17 mouse cellular contexts compared by ENCODE assay signal in the genomic region with DNA sequence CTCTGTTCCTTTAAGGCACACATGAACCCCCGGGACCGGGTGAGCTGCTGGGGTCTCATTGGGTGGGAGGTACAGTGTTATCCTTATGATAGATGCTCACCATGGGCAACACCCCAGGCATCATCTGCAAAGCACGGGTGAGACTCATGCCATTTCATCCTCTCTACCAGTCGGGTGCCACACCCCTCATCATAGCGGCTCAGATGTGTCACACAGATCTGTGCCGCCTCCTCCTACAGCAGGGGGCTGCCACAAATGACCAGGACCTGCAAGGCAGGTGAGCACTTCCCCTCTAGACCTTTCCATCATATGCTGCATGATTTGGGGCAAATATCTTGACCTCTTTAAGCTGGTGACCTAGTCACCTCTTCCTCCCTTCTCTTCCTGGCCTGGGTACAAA. TPM values are rescaled to one million over a fixed set of nuclear protein-coding genes. Genes with fewer than 3 reads are reported as not detected.
DNase-seq lines count a peak whose midpoint lies in the region; ATAC-seq and TF ChIP-seq lines count a peak whose summit lies in the region.
"Had no signal": no experiment of that assay in that cellular context is flagged by ENCODE, and none has a peak within 500 bp of the region (broad histone marks: within the 10 kb centered on the region; RNA-seq: fewer than 3 reads in every experiment).

No protein-coding gene starts in this region.

- 0 out of 2 replicates have a peak, but pooled peaks have one; percentile 16 for TF ChIP-seq POLR2A in heart, adult 2 months (IDR thresholded peaks at IDR 0.05; ENCODE audit: insufficient read depth, low read depth, low read length)

- H3K9me3 ChIP-seq in heart, embryonic 12.5 days (replicated peaks), result no peaks in the 10 kb centered on the region
- H3K9me3 ChIP-seq in neural tube, embryonic 11.5 days (ENCODE audit: control insufficient read depth, low read length), result no peaks in the 10 kb centered on the region
- H3K9me3 ChIP-seq: embryonic facial prominence, embryonic 12.5 days; forebrain, embryonic 13.5 days; hindbrain, embryonic 10.5 days had no signal

- H3K36me3 ChIP-seq in heart, adult 2 months (ENCODE audit: control insufficient read depth, insufficient read depth, low read length), result no peaks in the 10 kb centered on the region
- H3K36me3 ChIP-seq in heart, embryonic 12.5 days, result no peaks in the 10 kb centered on the region
- no peaks in the 10 kb centered on the region for H3K36me3 ChIP-seq in neural tube, embryonic 11.5 days (ENCODE audit: control insufficient read depth, insufficient read depth, low read length)
- H3K36me3 ChIP-seq: embryonic facial prominence, embryonic 12.5 days; hindbrain, embryonic 10.5 days had no signal

- no peak overlapping the region for H3K27ac ChIP-seq in heart, adult 2 months
- H3K27ac ChIP-seq in heart, embryonic 12.5 days (ENCODE audit: poor library complexity, severe bottlenecking), result no peak overlapping the region
- H3K27ac ChIP-seq in neural tube, embryonic 11.5 days (ENCODE audit: low read depth, low read length), result no peak overlapping the region
- H3K27ac ChIP-seq: embryonic facial prominence, embryonic 12.5 days; forebrain, embryonic 13.5 days; gastrocnemius, adult 2 months; hindbrain, embryonic 10.5 days; hindbrain, embryonic 14.5 days had no signal

- no peak overlapping the region for H3K4me3 ChIP-seq in heart, adult 2 months
- H3K4me3 ChIP-seq in heart, embryonic 12.5 days, result no peak overlapping the region
- no peak overlapping the region for H3K4me3 ChIP-seq in neural tube, embryonic 11.5 days (ENCODE audit: low read depth, low read length)
- H3K4me3 ChIP-seq: embryonic facial prominence, embryonic 12.5 days; forebrain, embryonic 13.5 days; gastrocnemius, adult 2 months; hindbrain, embryonic 10.5 days had no signal

- H3K4me1 ChIP-seq in heart, adult 2 months (ENCODE audit: control insufficient read depth, insufficient read depth, low read length), result peaks cover 5% of the 10 kb centered on the region
- peaks cover 36% of the 10 kb centered on the region for H3K4me1 ChIP-seq in heart, embryonic 12.5 days (replicated peaks)
- peaks cover 9% of the 10 kb centered on the region; the same call in 1 of the 2 replicates for H3K4me1 ChIP-seq in neural tube, embryonic 11.5 days (ENCODE audit: control insufficient read depth, insufficient read depth, low read length)

- no peak for ATAC-seq in cerebellum, adult (ENCODE audit: insufficient number of reproducible peaks, low FRiP score, low TSS enrichment)
- no peak for ATAC-seq in heart, embryonic 12.5 days (ENCODE audit: insufficient number of reproducible peaks, low FRiP score)
- no peak for ATAC-seq in neural tube, embryonic 11.5 days (ENCODE audit: insufficient read depth, low FRiP score, low TSS enrichment)
- ATAC-seq: forebrain, embryonic 13.5 days had no signal

- no peak for TF ChIP-seq CTCF in heart, adult 2 months (IDR thresholded peaks at IDR 0.05)

- 71% methylated on average over 6 of the region's 6 CpGs for WGBS in heart, adult 2 months
- 65% methylated on average over 6 of the region's 6 CpGs for WGBS in heart, embryonic 12.5 days
- WGBS in neural tube, embryonic 11.5 days, result 73% methylated on average over 6 of the region's 6 CpGs

- intact Hi-C loops in heart, adult 2 months (cut with DNase I), result no loop called here

- no peak overlapping the region for H3K9ac ChIP-seq in heart, adult 2 months (ENCODE audit: low read depth, low read length)
- H3K9ac ChIP-seq in heart, embryonic 12.5 days, result no peak overlapping the region
- no peak overlapping the region for H3K9ac ChIP-seq in neural tube, embryonic 11.5 days (ENCODE audit: low read length)
- H3K9ac ChIP-seq: embryonic facial prominence, embryonic 12.5 days; forebrain, embryonic 13.5 days; hindbrain, embryonic 14.5 days had no signal

- DNase-seq in cerebellum, adult 9-11 months, result peak; percentile 33
- DNase-seq in heart, adult 2 months, result no peak
- peak; percentile 6 for DNase-seq in neural tube, embryonic 11.5 days (ENCODE audit: low spot score)
- DNase-seq in neural tube, embryonic 10.5 days (ENCODE audit: extremely low spot score, low spot score), result no peak
- peak; percentile 18 for DNase-seq in urinary bladder, adult 2 months (ENCODE audit: low spot score)
- no peak for DNase-seq in urinary bladder, postnatal 10 days (ENCODE audit: low spot score)
- DNase-seq: adrenal gland, postnatal 25 days; cerebellum, postnatal 14 days; embryo, embryonic 11 days; gastrocnemius, adult 2 months had no signal

- H3K79me2 ChIP-seq in heart, adult 2 months (replicated peaks; ENCODE audit: control insufficient read depth, insufficient read depth, low read length), result no peaks in the 10 kb centered on the region

- H3K27me3 ChIP-seq in heart, adult 2 months (ENCODE audit: control insufficient read depth, insufficient read depth, low read length), result no peaks in the 10 kb centered on the region
- no peaks in the 10 kb centered on the region for H3K27me3 ChIP-seq in heart, embryonic 12.5 days (replicated peaks)
- H3K27me3 ChIP-seq in neural tube, embryonic 11.5 days (ENCODE audit: control insufficient read depth, insufficient read depth, low read length), result no peaks in the 10 kb centered on the region

- no peak overlapping the region for H3K4me2 ChIP-seq in heart, embryonic 12.5 days
- no peak overlapping the region for H3K4me2 ChIP-seq in neural tube, embryonic 11.5 days (ENCODE audit: low read depth)
- H3K4me2 ChIP-seq: embryonic facial prominence, embryonic 12.5 days; forebrain, embryonic 13.5 days; heart, embryonic 11.5 days; hindbrain, embryonic 14.5 days had no signal

- TF ChIP-seq EP300 in heart, adult 2 months (IDR thresholded peaks at IDR 0.05; ENCODE audit: insufficient read depth, low read depth, low read length), result no peak

RNA-seq across cellular contexts. Expression of gene Ankrd24, which starts 9.8 kb away (rescaled TPM):
- total RNA-seq in heart, adult 2 months (2021), result 1 to 10 TPM; 7.8 to 7.9 TPM
- polyA plus RNA-seq in heart, adult 2 months (2012; rRNA removed), result 33.7 and 46.5 TPM in 2 replicates
- 9.6 and 12.1 TPM in 2 replicates for polyA plus RNA-seq in heart, embryonic 12.5 days (2016; fragmentation: Nextera tagmentation; extraction: Ambion mirVana)
- polyA plus RNA-seq in neural tube, embryonic 11.5 days (2014; fragmentation: Nextera tagmentation; extraction: Ambion mirVana), result 4.0 and 4.6 TPM in 2 replicates
- 31.0 and 37.3 TPM in 2 replicates for polyA plus RNA-seq in urinary bladder, adult 2 months (2012; rRNA removed)

RNA-seq across cellular contexts. Expression of gene Sirt6, which starts 10.5 kb away (rescaled TPM):
- total RNA-seq in heart, adult 2 months (2021), result 1 to 10 TPM; 7.0 to 7.9 TPM
- 11.5 and 15.4 TPM in 2 replicates for polyA plus RNA-seq in heart, adult 2 months (2012; rRNA removed)
- polyA plus RNA-seq in heart, embryonic 12.5 days (2016; fragmentation: Nextera tagmentation; extraction: Ambion mirVana), result 25.4 and 25.6 TPM in 2 replicates
- 45.7 and 46.6 TPM in 2 replicates for polyA plus RNA-seq in neural tube, embryonic 11.5 days (2014; fragmentation: Nextera tagmentation; extraction: Ambion mirVana)
- polyA plus RNA-seq in urinary bladder, adult 2 months (2012; rRNA removed), result 21.3 and 21.5 TPM in 2 replicates

RNA-seq across cellular contexts. Expression of gene Gm10778, which starts 10.8 kb away (rescaled TPM):
- 1 to 10 TPM; 2.1 to 2.4 TPM for total RNA-seq in heart, adult 2 months (2021)
- 0.59 and 1.2 TPM in 2 replicates for polyA plus RNA-seq in heart, adult 2 months (2012; rRNA removed)
- 3.3 and 3.5 TPM in 2 replicates for polyA plus RNA-seq in heart, embryonic 12.5 days (2016; fragmentation: Nextera tagmentation; extraction: Ambion mirVana)
- polyA plus RNA-seq in neural tube, embryonic 11.5 days (2014; fragmentation: Nextera tagmentation; extraction: Ambion mirVana), result 6.5 and 6.7 TPM in 2 replicates
- polyA plus RNA-seq in urinary bladder, adult 2 months (2012; rRNA removed), result 3.0 and 3.1 TPM in 2 replicates

RNA-seq across cellular contexts. Expression of gene BC025920, which starts 32.0 kb away (rescaled TPM):
- 1 to 10 TPM; 2.5 to 3.7 TPM for total RNA-seq in heart, adult 2 months (2021)
- polyA plus RNA-seq in heart, adult 2 months (2012; rRNA removed), result 1.9 and 2.5 TPM in 2 replicates
- 0.50 and 0.72 TPM in 2 replicates for polyA plus RNA-seq in heart, embryonic 12.5 days (2016; fragmentation: Nextera tagmentation; extraction: Ambion mirVana)
- polyA plus RNA-seq in neural tube, embryonic 11.5 days (2014; fragmentation: Nextera tagmentation; extraction: Ambion mirVana), result 0.43 and 0.80 TPM in 2 replicates
- 2.2 and 2.3 TPM in 2 replicates for polyA plus RNA-seq in urinary bladder, adult 2 months (2012; rRNA removed)

RNA-seq across cellular contexts. Expression of gene Tle6, which starts 37.2 kb away (rescaled TPM):
- 1 to 10 TPM; 5.1 to 7.7 TPM for total RNA-seq in heart, adult 2 months (2021)
- polyA plus RNA-seq in heart, adult 2 months (2012; rRNA removed), result 19.0 and 20.1 TPM in 2 replicates
- 27.2 and 27.4 TPM in 2 replicates for polyA plus RNA-seq in heart, embryonic 12.5 days (2016; fragmentation: Nextera tagmentation; extraction: Ambion mirVana)
- polyA plus RNA-seq in neural tube, embryonic 11.5 days (2014; fragmentation: Nextera tagmentation; extraction: Ambion mirVana), result 6.4 and 7.0 TPM in 2 replicates
- polyA plus RNA-seq in urinary bladder, adult 2 months (2012; rRNA removed), result 38.1 and 47.5 TPM in 2 replicates

Comparison
In these comparisons a context has a peak if more than half of its experiments do, and no peak if none do; other contexts are left out.
1. DNase-seq: peak in cerebellum, adult 9-11 months (single experiment), neural tube, embryonic 11.5 days (single experiment) and urinary bladder, adult 2 months (single experiment); none in heart, adult 2 months (0 of 2), neural tube, embryonic 10.5 days (single experiment) and urinary bladder, postnatal 10 days (single experiment).